Mouse (Mus musculus): ENCODE data around the gene Ptpn12. TPM values are rescaled to one million over a fixed set of nuclear protein-coding genes. Genes with fewer than 3 reads are reported as not detected.
A peak's percentile ranks its signal among the peaks of the same experiment; 100 is the strongest.

Gene Ptpn12
- polyA plus RNA-seq, 1 experiment from 2014 or later: 29.7 TPM

GRCm38 (mm10) chr5:20967942-20968341 lies 87.8 kb downstream of the Ptpn12 start:
- Histone ChIP-seq H3K9ac (replicated peaks; ENCODE audit: low read depth, low read length) (no peak overlapping the region), H3K9me3 (ENCODE audit: control insufficient read depth, low read length) (no peaks in the 10 kb centered on the region), H3K27me3 (ENCODE audit: control insufficient read depth, insufficient read depth, low read length) (no peaks in the 10 kb centered on the region), H3K27ac (ENCODE audit: low read depth, low read length) (no peak overlapping the region), H3K4me3 (ENCODE audit: low read depth, low read length) (no peak overlapping the region), H3K4me1 (ENCODE audit: control insufficient read depth, insufficient read depth, low read length) (no peaks in the 10 kb centered on the region), H3K36me3 (ENCODE audit: control insufficient read depth, insufficient read depth, low read length) (no peaks in the 10 kb centered on the region), H3K4me2 (ENCODE audit: low read depth, low read length) (no peak overlapping the region)
- WGBS: 44% methylated on average over 4 of the region's 4 CpGs
- ATAC-seq (ENCODE audit: low read depth): peak; percentile 83

- Histone ChIP-seq H3K4me3 (ENCODE audit: low read depth, low read length) (no peak overlapping the region), H3K27ac (ENCODE audit: low read depth, low read length) (no peak overlapping the region), H3K9ac (replicated peaks; ENCODE audit: low read depth, low read length) (no peak overlapping the region), H3K9me3 (ENCODE audit: control insufficient read depth, low read length) (no peaks in the 10 kb centered on the region), H3K27me3 (ENCODE audit: control insufficient read depth, insufficient read depth, low read length) (no peaks in the 10 kb centered on the region), H3K36me3 (ENCODE audit: control insufficient read depth, insufficient read depth, low read length) (no peaks in the 10 kb centered on the region), H3K4me2 (ENCODE audit: low read depth, low read length) (no peak overlapping the region), H3K4me1 (ENCODE audit: control insufficient read depth, insufficient read depth, low read length) (no peaks in the 10 kb centered on the region)
- ATAC-seq (ENCODE audit: low read depth): no peak
- 78% methylated on average over 6 of the region's 6 CpGs for WGBS
These were observed 91.3 kb downstream of the Ptpn12 start for GRCm38 (mm10) chr5:20964446-20964845.

- ATAC-seq (ENCODE audit: low read depth): no peak
These were observed 92.4 kb downstream of the Ptpn12 start for GRCm38 (mm10) chr5:20963295-20963694.

GRCm38 (mm10) chr5:20960927-20961326 lies 94.8 kb downstream of the Ptpn12 start:
- H3K9ac ChIP-seq (replicated peaks; ENCODE audit: low read depth, low read length): no peak overlapping the region
- H3K27me3 ChIP-seq (ENCODE audit: control insufficient read depth, insufficient read depth, low read length): no peaks in the 10 kb centered on the region
- H3K4me1 ChIP-seq (ENCODE audit: control insufficient read depth, insufficient read depth, low read length): no peaks in the 10 kb centered on the region
- no peak for ATAC-seq (ENCODE audit: low read depth)
- H3K9me3 ChIP-seq (ENCODE audit: control insufficient read depth, low read length): peaks cover 2% of the 10 kb centered on the region; the same call in 1 of the 2 replicates
- no peak overlapping the region for H3K4me2 ChIP-seq (ENCODE audit: low read depth, low read length)
- no peaks in the 10 kb centered on the region for H3K36me3 ChIP-seq (ENCODE audit: control insufficient read depth, insufficient read depth, low read length)
- WGBS: 94% methylated on average over 2 of the region's 2 CpGs
- H3K4me3 ChIP-seq (ENCODE audit: low read depth, low read length): no peak overlapping the region
- no peak overlapping the region for H3K27ac ChIP-seq (ENCODE audit: low read depth, low read length)

More at GRCm38 (mm10) chr5:20963295-20963694, 92.4 kb downstream of the Ptpn12 start:
- WGBS: 85% methylated on average over 9 of the region's 9 CpGs
- H3K36me3 ChIP-seq (ENCODE audit: control insufficient read depth, insufficient read depth, low read length): no peaks in the 10 kb centered on the region
- H3K27ac ChIP-seq (ENCODE audit: low read depth, low read length): no peak overlapping the region
- no peak overlapping the region for H3K9ac ChIP-seq (replicated peaks; ENCODE audit: low read depth, low read length)
- no peaks in the 10 kb centered on the region for H3K4me1 ChIP-seq (ENCODE audit: control insufficient read depth, insufficient read depth, low read length)
- no peaks in the 10 kb centered on the region for H3K9me3 ChIP-seq (ENCODE audit: control insufficient read depth, low read length)
- no peak overlapping the region for H3K4me2 ChIP-seq (ENCODE audit: low read depth, low read length)
- no peaks in the 10 kb centered on the region for H3K27me3 ChIP-seq (ENCODE audit: control insufficient read depth, insufficient read depth, low read length)
- H3K4me3 ChIP-seq (ENCODE audit: low read depth, low read length): no peak overlapping the region

GRCm38 (mm10) chr5:20956298-20956697 lies 99.4 kb downstream of the Ptpn12 start, which contains the start of gene Rsbn1l:
Gene Rsbn1l (minus strand): TSS chr5:20956398.
- 96% methylated on average over 3 of the region's 3 CpGs for WGBS
- Histone ChIP-seq H3K4me2 (ENCODE audit: low read depth, low read length) (no peak within 1 kb of the TSS), H3K4me1 (ENCODE audit: control insufficient read depth, insufficient read depth, low read length) (peaks cover 4% of the 10 kb centered on the region; the same call in 1 of the 2 replicates), H3K36me3 (ENCODE audit: control insufficient read depth, insufficient read depth, low read length) (no peaks in the 10 kb centered on the region), H3K4me3 (ENCODE audit: low read depth, low read length) (no peak within 1 kb of the TSS), H3K9me3 (ENCODE audit: control insufficient read depth, low read length) (peaks cover 2% of the 10 kb centered on the region; the same call in 1 of the 2 replicates), H3K27me3 (ENCODE audit: control insufficient read depth, insufficient read depth, low read length) (no peaks in the 10 kb centered on the region), H3K9ac (replicated peaks; ENCODE audit: low read depth, low read length) (no peak within 1 kb of the TSS), H3K27ac (ENCODE audit: low read depth, low read length) (no peak within 1 kb of the TSS)
- no peak for ATAC-seq (ENCODE audit: low read depth)

GRCm38 (mm10) chr5:20955114-20955835 lies 100.4 kb downstream of the Ptpn12 start:
- Histone ChIP-seq H3K4me2 (ENCODE audit: low read depth, low read length) (no peak overlapping the region), H3K36me3 (ENCODE audit: control insufficient read depth, insufficient read depth, low read length) (no peaks in the 10 kb centered on the region), H3K27ac (ENCODE audit: low read depth, low read length) (no peak overlapping the region), H3K4me3 (ENCODE audit: low read depth, low read length) (no peak overlapping the region), H3K27me3 (ENCODE audit: control insufficient read depth, insufficient read depth, low read length) (no peaks in the 10 kb centered on the region), H3K9ac (replicated peaks; ENCODE audit: low read depth, low read length) (no peak overlapping the region), H3K9me3 (ENCODE audit: control insufficient read depth, low read length) (peaks cover 2% of the 10 kb centered on the region; the same call in 1 of the 2 replicates), H3K4me1 (ENCODE audit: control insufficient read depth, insufficient read depth, low read length) (peaks cover 4% of the 10 kb centered on the region; the same call in 1 of the 2 replicates)
- ATAC-seq (ENCODE audit: low read depth): no peak
- 74% methylated on average over 13 of the region's 13 CpGs for WGBS

- no peak overlapping the region for H3K27ac ChIP-seq (ENCODE audit: low read depth, low read length)
- 24% methylated on average over 9 of the region's 9 CpGs for WGBS
- peaks cover 15% of the 10 kb centered on the region for H3K4me1 ChIP-seq (ENCODE audit: control insufficient read depth, insufficient read depth, low read length)
These were observed 103.3 kb downstream of the Ptpn12 start for GRCm38 (mm10) chr5:20952337-20952925.

GRCm38 (mm10) chr5:20951666-20952281 lies 103.9 kb downstream of the Ptpn12 start:
- under 1% methylated on average over 51 of the region's 51 CpGs for WGBS
- H3K4me3 ChIP-seq (ENCODE audit: low read depth, low read length): peak overlapping the region; percentile 92
- peak; percentile 99 for ATAC-seq (ENCODE audit: low read depth)
- H3K27ac ChIP-seq (ENCODE audit: low read depth, low read length): peak overlapping the region; percentile 98
- H3K27me3 ChIP-seq (ENCODE audit: control insufficient read depth, insufficient read depth, low read length): no peaks in the 10 kb centered on the region
- no peaks in the 10 kb centered on the region; the same call in 1 of the 2 replicates for H3K9me3 ChIP-seq (ENCODE audit: control insufficient read depth, low read length)
- H3K9ac ChIP-seq (replicated peaks; ENCODE audit: low read depth, low read length): peak overlapping the region; percentile 84
- peak overlapping the region; percentile 56 for H3K4me2 ChIP-seq (ENCODE audit: low read depth, low read length)
- no peaks in the 10 kb centered on the region for H3K36me3 ChIP-seq (ENCODE audit: control insufficient read depth, insufficient read depth, low read length)
- peaks cover 15% of the 10 kb centered on the region for H3K4me1 ChIP-seq (ENCODE audit: control insufficient read depth, insufficient read depth, low read length)

More at GRCm38 (mm10) chr5:20952337-20952925, 103.3 kb downstream of the Ptpn12 start:
- peak overlapping the region; percentile 56 for H3K4me2 ChIP-seq (ENCODE audit: low read depth, low read length)
- no peak for ATAC-seq (ENCODE audit: low read depth)
- H3K9ac ChIP-seq (replicated peaks; ENCODE audit: low read depth, low read length): peak overlapping the region; percentile 84; the same call in 1 of the 2 replicates
- H3K9me3 ChIP-seq (ENCODE audit: control insufficient read depth, low read length): peaks cover 2% of the 10 kb centered on the region; the same call in 1 of the 2 replicates
- peak overlapping the region; percentile 92 for H3K4me3 ChIP-seq (ENCODE audit: low read depth, low read length)
- H3K27me3 ChIP-seq (ENCODE audit: control insufficient read depth, insufficient read depth, low read length): no peaks in the 10 kb centered on the region
- no peaks in the 10 kb centered on the region for H3K36me3 ChIP-seq (ENCODE audit: control insufficient read depth, insufficient read depth, low read length)

All from neural tube, embryonic 14.5 days (tissue).